Mouse (Mus musculus): Measurements from ENCODE around the gene Rfx8.

DNA sequence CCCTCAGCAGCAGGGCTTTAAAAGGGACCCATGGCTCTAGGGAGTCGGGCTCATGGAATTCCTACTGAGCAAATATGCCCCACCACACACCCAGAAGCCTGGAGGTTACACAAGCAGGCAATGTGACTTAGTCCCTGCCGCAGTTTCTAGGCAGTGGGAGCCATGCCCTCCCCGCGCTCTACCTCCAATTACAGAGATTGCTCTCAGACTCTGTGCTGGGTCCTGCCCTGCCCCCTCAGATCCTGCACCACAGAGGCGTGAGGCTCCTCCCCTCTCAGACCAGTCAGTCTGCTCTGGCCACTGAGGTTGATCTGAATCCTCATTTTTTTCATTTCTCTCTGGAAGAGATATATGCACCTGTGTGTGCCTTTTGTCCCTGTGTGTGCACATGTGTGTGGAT lies 84.1 kb downstream of the Rfx8 start:
- no peak for TF ChIP-seq POLR2A (IDR thresholded peaks at IDR 0.05; ENCODE audit: insufficient read length, low read depth)
- TF ChIP-seq TCF3 (IDR thresholded peaks at IDR 0.05; ENCODE audit: insufficient read length, low read depth), result no peak
- TF ChIP-seq SRF (IDR thresholded peaks at IDR 0.05; ENCODE audit: control insufficient read depth, insufficient read length, low read depth), result no peak
- TF ChIP-seq POLR2AphosphoS2 (IDR thresholded peaks at IDR 0.05; ENCODE audit: insufficient read length, low read depth), result no peak
- no peak for TF ChIP-seq REST (IDR thresholded peaks at IDR 0.05; ENCODE audit: insufficient read depth, insufficient read length)
- no peak for TF ChIP-seq USF1 (IDR thresholded peaks at IDR 0.05; ENCODE audit: low read depth)
- no peak for TF ChIP-seq MAX (IDR thresholded peaks at IDR 0.05; ENCODE audit: low read depth)
- TF ChIP-seq MYOD1 (IDR thresholded peaks at IDR 0.05; ENCODE audit: control insufficient read depth in 1 of 3, insufficient read length in 2 of 3, low read depth in 2 of 3), result no peak
- TF ChIP-seq E2F4 (IDR thresholded peaks at IDR 0.05; ENCODE audit: insufficient read depth), result no peak
- TF ChIP-seq CEBPB (IDR thresholded peaks at IDR 0.05; ENCODE audit: insufficient read depth, poor library complexity, severe bottlenecking), result no peak
- TF ChIP-seq MYOG (IDR thresholded peaks at IDR 0.05; ENCODE audit: control insufficient read depth in 1 of 3, insufficient read depth in 1 of 3, insufficient read length in 2 of 3, low read depth in 2 of 3), result no peak
- TF ChIP-seq TCF12 (IDR thresholded peaks at IDR 0.05; ENCODE audit: insufficient read depth, poor library complexity, severe bottlenecking), result no peak
